Mouse (Mus musculus) megakaryocyte, embryonic 14.5 days (primary cell): ENCODE results near the gene Abhd4.

Source experiments
- FLI1 ChIP-seq: IDR thresholded peaks from 2 replicates; pipeline ENCODE4 v1.6.1; 2012; ENCODE audit warnings: low read length, inconsistent platforms, mixed read lengths
- GATA1 ChIP-seq: IDR thresholded peaks from 3 replicates; pipeline ENCODE4 v1.6.1; 2012; ENCODE audit warnings: mixed read lengths, low read length, inconsistent platforms, borderline replicate concordance

DNA sequence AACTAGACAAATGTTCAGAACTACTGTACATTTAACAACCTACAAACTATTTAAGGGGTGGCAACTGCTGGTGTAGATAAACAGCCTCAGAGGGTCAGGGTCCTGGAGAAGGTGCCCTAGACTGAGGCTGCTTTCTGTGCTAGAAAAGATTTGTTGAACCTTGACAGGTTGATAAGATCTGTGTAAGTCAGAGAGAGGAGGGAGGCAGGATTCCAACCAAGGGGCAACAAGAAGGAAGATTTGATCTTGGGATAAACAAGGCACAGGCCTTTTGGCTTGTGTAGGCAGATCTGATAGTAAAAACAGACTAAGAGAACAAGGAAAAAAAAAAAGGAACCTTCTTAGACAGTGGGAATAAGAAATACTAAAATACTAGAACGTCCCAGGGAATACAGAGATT lies 35.8 kb upstream of the Abhd4 start:
- TF ChIP-seq GATA1 (no peak), FLI1 (no peak)
